In genomic region chr1:91459059-91459809, GRCm38 (mm10) we compare ENCODE assay signal across 8 mouse cellular contexts. TPM values are rescaled to one million over a fixed set of nuclear protein-coding genes. Genes with fewer than 3 reads are reported as not detected.
DNase-seq lines count a peak whose midpoint lies in the region; ATAC-seq lines count a peak whose summit lies in the region.

Gene Per2, minus strand, starts transcription at chr1:91459324.

- WGBS in intestine, embryonic 15.5 days, result 0% methylated on average over 91 of the region's 91 CpGs

- H3K4me3 ChIP-seq in intestine, embryonic 15.5 days (replicated peaks), result peak within 1 kb of the TSS; percentile 81

- peak within 1 kb of the TSS; percentile 77 for H3K4me2 ChIP-seq in intestine, embryonic 15.5 days (replicated peaks)

- peak within 1 kb of the TSS; percentile 70 for H3K9ac ChIP-seq in intestine, embryonic 15.5 days

- no peaks in the 10 kb centered on the region for H3K36me3 ChIP-seq in intestine, embryonic 15.5 days

- no peaks in the 10 kb centered on the region for H3K9me3 ChIP-seq in intestine, embryonic 15.5 days

- DNase-seq in adrenal gland, adult 8-10 months, result peak; percentile 98
- DNase-seq in embryo, embryonic 11.5 days (ENCODE audit: low read depth, low spot score), result peak; percentile 99
- peak; percentile 98 to 99 for DNase-seq in gastrocnemius, postnatal 36 days
- peak; percentile 100 for DNase-seq in left cerebral cortex, postnatal 25 days (ENCODE audit: low spot score in 2 of 2)
- peak; percentile 100 for DNase-seq in mesoderm, embryonic 11.5 days (ENCODE audit: low read depth, low spot score)
- peak; percentile 99 for DNase-seq in right cerebral cortex, postnatal 25 days
- DNase-seq in urinary bladder, postnatal 36 days (ENCODE audit: low spot score in 2 of 2), result peak; percentile 98 to 99

- peak; percentile 90 for ATAC-seq in intestine, embryonic 15.5 days

- H3K27me3 ChIP-seq in intestine, embryonic 15.5 days (replicated peaks), result no peaks in the 10 kb centered on the region

- H3K27ac ChIP-seq in intestine, embryonic 15.5 days, result peak within 1 kb of the TSS; percentile 95

- intact Hi-C loops in gastrocnemius, postnatal 36 days (cut with DNase I), result no loop called here
- intact Hi-C loops in left cerebral cortex, postnatal 25 days (cut with DNase I), result no loop called here

- H3K4me1 ChIP-seq in intestine, embryonic 15.5 days (replicated peaks), result peaks cover 48% of the 10 kb centered on the region

RNA-seq across cellular contexts. Expression of gene Per2, which starts in this region (rescaled TPM):
- 10 to 100 TPM; 42.5 to 75.0 (median 45.4) TPM for total RNA-seq in adrenal gland, adult 8-10 months (2022)
- 1 to 10 TPM; 6.7 to 9.9 TPM for total RNA-seq in gastrocnemius, postnatal 36 days (2021)
- polyA plus RNA-seq in intestine, embryonic 15.5 days (2015; fragmentation: Nextera tagmentation; extraction: Ambion mirVana), result 7.8 and 7.9 TPM in 2 replicates
- total RNA-seq in left cerebral cortex, postnatal 25 days (2021), result 10 to 100 TPM; 25.3 to 30.0 TPM

Comparison
In these comparisons a context has a peak if more than half of its experiments do, and no peak if none do; other contexts are left out.
1. Peak in every context shown above with its lines: DNase-seq, ATAC-seq, H3K4me3 ChIP-seq and H3K27ac ChIP-seq.